Mouse (Mus musculus) induced T-regulatory cell, adult 2 months (primary cell): ENCODE measurements around the gene Lypla2.

ENCODE experiments used
- DNase-seq: peaks from one replicate; pipeline ENCODE4 v3.0.0-alpha.2; 2012; ENCODE audit warnings: low read depth

Gene Lypla2

DNA sequence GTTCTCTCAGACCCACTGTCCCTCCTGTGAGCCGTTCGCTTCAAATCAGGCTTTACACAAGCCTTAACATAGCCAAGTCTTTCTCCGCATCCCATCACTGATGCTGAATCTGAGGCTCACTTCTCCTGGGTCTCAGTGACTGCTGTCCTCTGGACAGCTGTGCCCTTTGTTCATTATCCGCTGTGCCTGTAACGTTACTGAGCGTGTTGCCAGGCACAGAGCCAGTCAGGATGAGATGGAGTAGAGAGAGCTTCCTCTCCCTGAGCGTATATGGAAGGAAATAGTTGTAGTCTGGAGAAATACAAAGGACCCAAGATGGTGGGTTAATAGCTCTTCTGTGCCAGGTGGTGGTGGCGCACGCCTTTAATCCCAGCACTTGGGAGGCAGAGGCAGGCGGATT is 23.0 kb downstream of the Lypla2 start:
- no peak for DNase-seq

DNA sequence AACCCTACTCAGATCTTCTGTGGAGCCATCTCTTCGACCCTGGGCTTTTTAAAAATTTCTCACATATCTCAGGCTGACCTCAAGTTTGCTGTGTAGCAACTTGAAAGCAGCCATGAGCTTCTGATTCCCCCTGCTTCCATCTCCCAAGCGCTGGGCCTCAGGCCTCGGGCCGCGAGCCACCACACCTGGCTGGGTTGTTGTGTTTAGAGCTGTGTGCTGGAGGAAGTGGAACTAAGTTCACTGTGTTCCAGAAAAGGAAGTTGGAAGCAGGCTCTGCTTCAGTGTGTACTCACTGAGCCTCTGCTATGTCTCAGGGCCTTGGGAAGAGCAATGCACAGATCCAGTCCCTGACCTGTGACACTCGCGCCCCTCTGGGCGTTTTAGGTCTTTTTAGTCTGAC is 24.3 kb downstream of the Lypla2 start:
- no peak for DNase-seq

DNA sequence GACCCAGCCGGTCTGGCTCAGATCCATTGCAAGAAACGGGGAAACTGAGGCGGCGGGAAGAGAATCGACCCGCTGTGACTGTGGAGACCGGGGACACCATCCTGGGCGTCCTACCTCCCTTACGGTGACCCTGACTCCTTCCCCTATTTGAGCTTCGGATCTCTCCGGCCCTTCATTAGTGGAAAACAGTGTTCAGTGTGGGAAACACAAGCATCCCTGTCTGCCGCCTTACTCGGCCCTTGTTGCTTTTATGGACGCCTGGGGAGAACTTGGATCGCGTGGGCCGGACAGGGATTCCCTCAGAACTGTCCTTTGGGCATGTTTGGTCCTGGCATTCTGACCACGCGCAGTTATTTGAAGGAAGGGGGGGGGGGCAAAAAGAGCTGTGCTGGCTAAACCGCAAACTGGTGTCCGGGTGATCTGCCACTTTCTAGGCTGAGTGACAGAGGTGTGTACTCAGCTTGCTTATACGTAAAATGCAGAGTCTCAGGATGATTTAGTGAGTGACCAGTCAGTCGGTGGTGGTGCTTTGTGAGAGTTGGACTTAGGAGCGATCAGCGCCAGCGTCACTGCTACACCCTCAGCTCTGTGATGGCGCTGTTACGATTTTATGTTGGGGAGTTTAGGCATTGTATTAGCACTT is 25.6 kb downstream of the Lypla2 start:
- DNase-seq: peak; percentile 53

GRCm38 (mm10) chr4:135946278-135946658 is 26.2 kb downstream of the Lypla2 start, which contains the start of gene Hmgcl:
Gene Hmgcl (plus strand): TSS chr4:135946448.
- peak; percentile 96 for DNase-seq

GRCm38 (mm10) chr4:135945706-135946105 is 26.7 kb downstream of the Lypla2 start:
- peak; percentile 45 for DNase-seq

DNA sequence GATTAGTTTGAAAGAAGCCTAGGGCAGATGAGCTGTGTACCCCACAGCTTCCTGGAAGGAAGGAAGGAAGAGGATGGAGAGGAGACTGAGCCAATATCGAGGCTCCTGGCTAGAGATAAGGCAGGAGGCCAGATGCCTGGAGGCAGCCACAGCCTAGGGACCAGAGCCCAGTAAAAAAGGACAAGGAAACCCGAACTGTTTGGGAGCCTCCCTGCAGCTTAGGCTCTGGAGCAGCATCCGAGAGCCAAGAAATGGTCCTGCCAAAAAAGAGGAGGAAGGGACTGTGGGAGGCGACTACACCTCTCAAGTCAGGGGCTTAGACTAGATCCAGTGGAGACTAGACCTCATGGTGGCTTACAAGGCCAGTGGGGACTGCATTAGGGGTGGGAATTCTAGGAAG is 29.0 kb downstream of the Lypla2 start:
- DNase-seq: no peak

DNA sequence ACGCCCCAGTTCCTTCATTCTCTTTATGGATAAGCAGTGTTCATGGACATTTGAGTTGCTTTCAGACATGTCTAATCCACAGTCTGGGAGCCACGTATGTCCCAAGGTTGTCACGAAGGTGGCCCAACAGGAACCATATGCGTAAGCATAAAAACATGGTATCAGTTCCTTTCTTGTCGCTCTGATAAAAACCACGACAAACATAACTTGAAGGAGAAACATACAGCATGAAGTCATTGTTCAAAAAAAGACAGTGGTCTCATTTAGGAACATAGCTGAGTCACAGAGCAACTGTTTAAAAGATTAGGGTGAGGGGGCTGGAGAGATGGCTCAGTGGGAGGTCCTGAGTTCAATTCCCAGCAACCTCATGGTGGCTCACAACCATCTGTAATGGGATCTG is 30.2 kb downstream of the Lypla2 start:
- DNase-seq: no peak

DNA sequence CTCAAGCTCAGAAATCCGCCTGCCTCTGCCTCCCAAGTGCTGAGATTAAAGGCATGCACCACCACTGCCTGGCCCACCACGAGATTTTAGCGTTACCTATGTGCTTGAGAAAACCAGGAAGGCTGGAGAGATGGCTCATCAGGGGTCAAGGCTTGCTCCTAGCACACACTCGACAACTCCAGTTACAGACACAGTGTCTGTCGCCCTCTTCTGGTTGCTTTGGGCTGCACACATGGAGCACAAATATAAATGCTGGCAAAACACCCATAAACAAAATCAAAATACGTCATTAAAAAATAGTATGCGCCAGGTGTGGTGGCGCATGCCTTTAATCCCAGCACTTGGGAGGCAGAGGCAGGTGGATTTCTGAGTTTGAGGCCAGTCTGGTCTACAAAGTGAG is 31.4 kb downstream of the Lypla2 start:
- peak; percentile 67 for DNase-seq

GRCm38 (mm10) chr4:135938858-135939257 is 33.6 kb downstream of the Lypla2 start:
- DNase-seq: no peak

DNA sequence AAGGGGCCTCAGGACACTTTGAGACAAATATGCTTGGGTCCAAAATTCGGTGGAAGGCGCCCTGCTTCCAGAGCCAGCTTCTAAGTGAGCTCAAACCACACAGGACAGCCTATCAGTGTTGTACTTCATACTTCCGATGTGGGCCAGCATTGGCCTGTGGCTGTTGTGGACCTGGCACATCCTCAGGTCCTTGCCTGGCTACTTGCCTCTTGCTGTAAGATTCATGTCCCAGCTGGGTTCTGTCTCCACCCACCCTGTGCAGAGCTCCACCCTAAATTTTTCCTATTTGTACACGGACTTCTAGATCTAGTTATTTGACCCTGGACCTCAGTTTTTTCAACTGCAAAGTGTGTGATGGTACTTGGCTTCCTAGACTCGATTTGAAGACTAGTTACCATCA is 36.9 kb downstream of the Lypla2 start:
- no peak for DNase-seq

DNA sequence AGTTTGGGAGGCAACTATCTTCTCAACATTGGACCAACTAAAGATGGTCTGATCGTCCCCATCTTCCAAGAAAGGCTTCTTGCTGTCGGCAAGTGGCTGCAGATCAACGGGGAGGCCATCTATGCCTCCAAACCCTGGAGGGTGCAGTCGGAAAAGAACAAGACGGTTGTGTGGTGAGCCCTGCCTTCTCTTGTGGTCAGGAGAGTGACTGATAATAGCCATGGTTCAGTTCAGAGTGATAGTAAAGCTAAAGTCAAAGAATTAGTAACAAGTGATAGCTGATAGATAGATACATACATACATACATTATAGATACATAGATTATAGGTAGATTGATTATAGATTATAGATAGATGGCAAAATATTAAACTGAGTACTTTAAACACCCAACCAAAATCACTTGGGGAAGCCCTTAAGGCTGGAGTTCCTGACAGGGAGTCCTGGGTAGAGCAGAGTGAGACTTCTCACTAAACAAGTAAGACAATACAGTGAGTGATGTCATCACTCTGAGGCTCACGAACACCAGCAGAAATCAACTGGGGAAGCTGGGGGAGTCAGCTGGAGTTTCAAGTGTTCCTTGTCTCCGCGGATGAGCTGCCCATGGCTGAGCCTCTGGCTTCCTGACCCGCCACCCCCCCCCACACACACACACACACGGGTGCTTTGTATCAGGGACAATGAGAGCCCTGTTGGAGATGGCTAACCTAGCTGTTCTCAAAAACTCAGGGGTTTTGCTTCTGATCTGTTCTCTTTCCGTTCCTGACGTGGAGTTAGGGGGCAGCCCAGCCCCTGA is 37.5 kb downstream of the Lypla2 start:
- DNase-seq: no peak

DNA sequence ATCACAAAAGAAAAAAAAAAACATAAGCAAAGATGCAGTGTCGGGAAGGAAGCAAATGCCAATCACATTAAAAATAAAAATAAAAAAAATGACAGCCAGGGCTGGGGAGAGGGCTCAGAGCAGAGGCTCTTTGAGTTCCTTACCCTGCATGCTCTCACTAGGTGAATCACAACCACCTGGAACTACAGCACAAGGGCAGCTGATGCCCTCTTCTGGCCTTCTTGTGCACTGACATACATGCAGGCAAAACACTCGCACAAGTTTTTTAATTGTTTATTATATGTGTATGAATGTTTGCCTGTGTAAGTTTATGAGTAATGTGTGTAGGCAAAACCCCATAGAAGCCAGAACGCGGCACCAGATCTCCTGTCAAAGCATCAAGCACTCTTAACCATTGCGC is 40.6 kb downstream of the Lypla2 start:
- DNase-seq: peak; percentile 67

DNA sequence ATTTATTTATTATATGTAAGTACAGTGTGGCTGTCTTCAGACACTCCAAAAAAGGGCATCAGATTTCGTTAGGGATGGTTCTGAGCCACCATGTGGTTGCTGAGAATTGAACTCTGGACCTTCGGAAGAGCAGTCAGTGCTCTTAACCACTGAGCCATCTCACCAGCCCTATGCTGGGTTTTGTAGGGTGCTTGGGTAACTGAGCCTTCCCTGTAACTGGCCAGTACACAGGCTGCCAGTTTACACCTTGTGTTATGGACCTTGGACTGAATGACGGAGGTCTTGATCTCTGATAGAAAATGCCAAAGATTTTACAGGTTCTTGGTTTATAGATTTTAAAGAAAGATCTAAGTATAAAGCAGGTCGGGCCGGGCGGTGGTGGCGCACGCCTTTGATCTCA is 42.2 kb downstream of the Lypla2 start:
- no peak for DNase-seq

DNA sequence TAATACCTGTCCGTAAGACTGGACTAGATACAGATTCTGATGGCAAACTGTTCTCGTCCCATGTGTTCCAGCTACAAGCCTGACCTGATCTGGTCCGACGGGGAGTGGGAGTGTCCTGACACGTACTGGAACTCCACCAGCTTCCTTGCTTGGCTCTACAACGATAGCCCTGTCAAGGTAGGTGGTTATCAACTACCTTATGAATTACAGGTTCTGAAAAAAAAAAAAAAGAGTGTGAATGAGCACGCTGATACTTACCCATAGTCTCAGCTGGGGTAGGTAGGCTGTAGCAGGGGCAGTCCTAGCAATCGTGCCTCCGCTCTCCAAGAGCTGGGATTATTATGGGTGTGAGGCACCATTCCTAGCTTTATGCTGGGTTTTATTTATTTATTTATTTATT is 42.6 kb downstream of the Lypla2 start:
- DNase-seq: no peak

GRCm38 (mm10) chr4:135929405-135929804 is 43.0 kb downstream of the Lypla2 start:
- no peak for DNase-seq

DNA sequence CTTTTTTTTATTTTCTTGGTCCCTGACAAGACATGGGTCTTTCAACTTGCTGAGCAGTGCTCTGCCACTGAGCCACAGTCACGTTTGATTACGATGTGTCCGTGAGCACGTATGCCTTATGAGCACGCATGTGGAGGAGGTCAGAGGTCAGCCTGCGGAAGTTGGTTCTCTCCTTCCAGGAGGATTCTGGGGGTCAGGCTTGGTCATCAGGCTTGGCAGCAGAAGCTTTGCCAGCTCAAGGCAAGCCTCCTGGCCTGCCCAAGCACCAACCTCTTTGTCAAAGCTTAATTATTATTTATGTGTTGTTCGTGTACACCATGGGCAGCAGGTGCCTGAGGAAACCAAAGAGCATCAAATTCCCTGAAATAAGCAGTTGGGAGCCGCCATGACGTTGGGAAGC is 44.0 kb downstream of the Lypla2 start:
- DNase-seq: no peak

GRCm38 (mm10) chr4:135926861-135927260 is 45.6 kb downstream of the Lypla2 start:
- DNase-seq: no peak

DNA sequence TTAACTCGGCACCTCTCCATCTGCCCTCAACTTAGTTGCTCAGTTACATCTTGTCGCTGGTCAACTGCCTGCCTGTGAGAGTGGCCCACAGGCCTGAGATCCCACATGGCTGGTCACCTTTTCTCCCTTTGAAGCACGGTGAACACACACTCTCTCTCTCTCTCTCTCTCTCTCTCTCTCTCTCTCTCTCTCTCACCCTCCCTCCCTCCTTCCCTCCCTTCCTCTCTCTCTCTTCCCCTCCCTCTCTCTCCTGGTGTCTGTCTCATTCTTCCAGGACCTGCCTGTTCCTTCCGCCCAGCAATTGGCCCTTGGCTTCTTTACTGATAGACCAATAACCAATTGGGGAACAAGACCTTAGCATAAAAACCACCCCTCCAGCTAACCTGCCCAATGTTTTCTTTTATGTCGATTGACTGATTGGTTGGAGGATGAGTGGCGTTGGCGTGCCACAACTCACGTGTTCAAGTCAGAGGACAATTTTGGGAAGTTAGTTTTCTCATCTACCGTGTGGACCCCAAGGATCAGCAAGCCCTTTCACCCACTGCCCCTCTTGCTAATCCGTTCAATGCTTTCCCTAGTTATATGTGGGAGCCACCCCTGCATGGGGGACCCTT is 46.1 kb downstream of the Lypla2 start:
- DNase-seq: no peak

- DNase-seq: no peak
These were observed 47.1 kb downstream of the Lypla2 start for GRCm38 (mm10) chr4:135925341-135925740.

GRCm38 (mm10) chr4:135924418-135924817 is 48.0 kb downstream of the Lypla2 start:
- no peak for DNase-seq

DNA sequence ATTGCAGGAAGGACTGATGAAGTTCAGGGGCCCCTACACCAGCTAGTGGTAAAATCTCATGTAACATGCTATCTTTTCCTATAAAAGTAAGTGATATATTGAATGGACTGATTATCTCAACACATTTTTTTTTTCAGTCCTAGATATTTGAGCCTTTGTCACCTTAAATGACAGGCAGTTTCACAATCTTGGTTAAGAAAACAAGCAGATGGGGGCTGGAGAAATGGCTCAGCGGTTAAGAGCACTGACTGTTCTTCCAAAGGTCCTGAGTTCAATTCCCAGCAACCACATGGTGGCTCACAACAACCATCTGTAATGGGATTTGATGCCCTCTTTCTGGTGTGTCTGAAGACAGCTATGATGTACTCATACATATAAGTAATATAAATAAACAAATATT is 50.2 kb downstream of the Lypla2 start:
- no peak for DNase-seq

GRCm38 (mm10) chr4:135921257-135922120 is 50.9 kb downstream of the Lypla2 start:
- peak; percentile 45 for DNase-seq
